Mouse (Mus musculus) adrenal gland, adult (tissue): ENCODE results near the gene Pex26.

Source experiments
- DNase-seq, 2 experiments: peaks; one replicate each; pipeline ENCODE4 v3.0.0; 2022 to 2023; ENCODE audit warnings: low spot score in 1 of 2; ENCODE audit not compliant: inconsistent age in 2 of 2

Pex26 gene

GRCm38 (mm10) chr6:121183414-121184173 lies at the start of gene Pex26:
Pex26 (plus strand) TSS chr6:121183667.
- DNase-seq = peak; percentile 93 to 98

- no peak for DNase-seq
Measured at GRCm38 (mm10) chr6:121134249-121134648, 49.2 kb upstream of the Pex26 start.

- no peak for DNase-seq
Measured at GRCm38 (mm10) chr6:121134884-121135283, 48.6 kb upstream of the Pex26 start.

GRCm38 (mm10) chr6:121137222-121137621 lies 46.2 kb upstream of the Pex26 start:
- DNase-seq = no peak

GRCm38 (mm10) chr6:121138338-121139040 lies 45.0 kb upstream of the Pex26 start:
- DNase-seq = no peak

GRCm38 (mm10) chr6:121139271-121139670 lies 44.2 kb upstream of the Pex26 start:
- DNase-seq = no peak

GRCm38 (mm10) chr6:121142298-121142697 lies 41.2 kb upstream of the Pex26 start:
- DNase-seq = peak in 1 of 2 experiments; percentile 48

GRCm38 (mm10) chr6:121143439-121143838 lies 40.0 kb upstream of the Pex26 start:
- DNase-seq = peak; percentile 89 to 93

- DNase-seq = peak; percentile 92 to 94
Measured at GRCm38 (mm10) chr6:121144066-121144465, 39.4 kb upstream of the Pex26 start.

GRCm38 (mm10) chr6:121145010-121145604 lies 38.4 kb upstream of the Pex26 start:
- peak; percentile 87 to 92 for DNase-seq

- DNase-seq = peak in 1 of 2 experiments; percentile 47
Measured at GRCm38 (mm10) chr6:121145906-121146305, 37.6 kb upstream of the Pex26 start.

- peak; percentile 72 to 81 for DNase-seq
Measured at GRCm38 (mm10) chr6:121146798-121147197, 36.7 kb upstream of the Pex26 start.

GRCm38 (mm10) chr6:121148360-121148759 lies 35.1 kb upstream of the Pex26 start:
- DNase-seq = no peak

- DNase-seq = no peak
Measured at GRCm38 (mm10) chr6:121149420-121149819, 34.0 kb upstream of the Pex26 start.

- no peak for DNase-seq
Measured at GRCm38 (mm10) chr6:121150126-121150525, 33.3 kb upstream of the Pex26 start.

GRCm38 (mm10) chr6:121151732-121152131 lies 31.7 kb upstream of the Pex26 start:
- DNase-seq = peak; percentile 91 to 97

- peak; percentile 55 to 80 for DNase-seq
Measured at GRCm38 (mm10) chr6:121153177-121153576, 30.3 kb upstream of the Pex26 start.

- no peak for DNase-seq
Measured at GRCm38 (mm10) chr6:121154451-121155300, 28.8 kb upstream of the Pex26 start.

- no peak for DNase-seq
Measured at GRCm38 (mm10) chr6:121156030-121156429, 27.4 kb upstream of the Pex26 start.

- no peak for DNase-seq
Measured at GRCm38 (mm10) chr6:121159616-121160015, 23.9 kb upstream of the Pex26 start.

- DNase-seq = no peak
Measured at GRCm38 (mm10) chr6:121160126-121160525, 23.3 kb upstream of the Pex26 start.
